Mouse (Mus musculus): Measurements from ENCODE around the gene Syne1. TPM values are rescaled to one million over a fixed set of nuclear protein-coding genes. Genes with fewer than 3 reads are reported as not detected.

The Syne1 gene
- total RNA-seq, 1 experiment: 7.1 TPM

GRCm38 (mm10) chr10:5522904-5523303, 28.4 kb downstream of the Syne1 start:
- no peak overlapping the region for H3K27ac ChIP-seq (ENCODE audit: insufficient read depth, low read depth, low read length, poor library complexity, severe bottlenecking)
- H3K36me3 ChIP-seq (ENCODE audit: control insufficient read depth, insufficient read depth, low read length, poor library complexity, severe bottlenecking): no peaks in the 10 kb centered on the region
- TF ChIP-seq ZC3H11A (IDR thresholded peaks at IDR 0.05; ENCODE audit: borderline replicate concordance, low read depth, low read length) (no peak), ZNF384 (IDR thresholded peaks at IDR 0.05; ENCODE audit: low read depth, low read length) (no peak), CHD2 (IDR thresholded peaks at IDR 0.05; ENCODE audit: low read depth, low read length) (no peak), MAFK (IDR thresholded peaks at IDR 0.05; ENCODE audit: insufficient read depth, low read depth, low read length) (no peak), HCFC1 (IDR thresholded peaks at IDR 0.05; ENCODE audit: borderline replicate concordance, insufficient read depth, low read length) (no peak)

GRCm38 (mm10) chr10:5522276-5522675, 29.0 kb downstream of the Syne1 start:
- no peaks in the 10 kb centered on the region for H3K4me1 ChIP-seq (ENCODE audit: control insufficient read depth in 2 of 2, insufficient read depth in 2 of 2, low read length in 2 of 2, poor library complexity in 1 of 2)
- in situ Hi-C loops (cut with MboI; ENCODE audit: low sequenced_read_pairs in 2 of 2, unreplicated experiment in 2 of 2): no loop called here
- no peak overlapping the region for H3K9ac ChIP-seq (ENCODE audit: insufficient read depth, low read depth, low read length, poor library complexity, severe bottlenecking)
- no peak for DNase-seq (ENCODE audit: low read depth, low spot score)
- no peaks in the 10 kb centered on the region for H3K36me3 ChIP-seq (ENCODE audit: control insufficient read depth, insufficient read depth, low read length, poor library complexity, severe bottlenecking)
- no peaks in the 10 kb centered on the region for H3K9me3 ChIP-seq (ENCODE audit: control insufficient read depth, insufficient read depth, low read depth, low read length)
- no peak overlapping the region for H3K4me3 ChIP-seq (ENCODE audit: insufficient read depth in 1 of 2, low read depth in 1 of 2, low read length in 2 of 2, poor library complexity in 1 of 2, severe bottlenecking in 1 of 2)
- TF ChIP-seq ZC3H11A (IDR thresholded peaks at IDR 0.05; ENCODE audit: borderline replicate concordance, low read depth, low read length): no peak
- no peak for TF ChIP-seq CHD2 (IDR thresholded peaks at IDR 0.05; ENCODE audit: low read depth, low read length)
- TF ChIP-seq HCFC1 (IDR thresholded peaks at IDR 0.05; ENCODE audit: borderline replicate concordance, insufficient read depth, low read length): no peak
- TF ChIP-seq MAFK (IDR thresholded peaks at IDR 0.05; ENCODE audit: insufficient read depth, low read depth, low read length): no peak
- no peak overlapping the region for H3K27ac ChIP-seq (ENCODE audit: insufficient read depth, low read depth, low read length, poor library complexity, severe bottlenecking)

More at GRCm38 (mm10) chr10:5522904-5523303, 28.4 kb downstream of the Syne1 start:
- in situ Hi-C loops (cut with MboI; ENCODE audit: low sequenced_read_pairs in 2 of 2, unreplicated experiment in 2 of 2): no loop called here
- Histone ChIP-seq H3K4me1 (ENCODE audit: control insufficient read depth in 2 of 2, insufficient read depth in 2 of 2, low read length in 2 of 2, poor library complexity in 1 of 2) (no peaks in the 10 kb centered on the region), H3K9me3 (ENCODE audit: control insufficient read depth, insufficient read depth, low read depth, low read length) (no peaks in the 10 kb centered on the region), H3K9ac (ENCODE audit: insufficient read depth, low read depth, low read length, poor library complexity, severe bottlenecking) (no peak overlapping the region), H3K4me3 (ENCODE audit: insufficient read depth in 1 of 2, low read depth in 1 of 2, low read length in 2 of 2, poor library complexity in 1 of 2, severe bottlenecking in 1 of 2) (no peak overlapping the region)
- no peak for DNase-seq (ENCODE audit: low read depth, low spot score)

- Histone ChIP-seq H3K36me3 (ENCODE audit: control insufficient read depth, insufficient read depth, low read length, poor library complexity, severe bottlenecking) (no peaks in the 10 kb centered on the region), H3K9ac (ENCODE audit: insufficient read depth, low read depth, low read length, poor library complexity, severe bottlenecking) (no peak overlapping the region), H3K27ac (ENCODE audit: insufficient read depth, low read depth, low read length, poor library complexity, severe bottlenecking) (no peak overlapping the region), H3K4me3 (ENCODE audit: insufficient read depth in 1 of 2, low read depth in 1 of 2, low read length in 2 of 2, poor library complexity in 1 of 2, severe bottlenecking in 1 of 2) (no peak overlapping the region), H3K9me3 (ENCODE audit: control insufficient read depth, insufficient read depth, low read depth, low read length) (no peaks in the 10 kb centered on the region), H3K4me1 (ENCODE audit: control insufficient read depth in 2 of 2, insufficient read depth in 2 of 2, low read length in 2 of 2, poor library complexity in 1 of 2) (no peaks in the 10 kb centered on the region)
- no peak for TF ChIP-seq CHD2 (IDR thresholded peaks at IDR 0.05; ENCODE audit: low read depth, low read length)
- TF ChIP-seq ZC3H11A (IDR thresholded peaks at IDR 0.05; ENCODE audit: borderline replicate concordance, low read depth, low read length): no peak
- TF ChIP-seq ZNF384 (IDR thresholded peaks at IDR 0.05; ENCODE audit: low read depth, low read length): no peak
- TF ChIP-seq MAFK (IDR thresholded peaks at IDR 0.05; ENCODE audit: insufficient read depth, low read depth, low read length): no peak
- no peak for TF ChIP-seq HCFC1 (IDR thresholded peaks at IDR 0.05; ENCODE audit: borderline replicate concordance, insufficient read depth, low read length)
- in situ Hi-C loops (cut with MboI; ENCODE audit: low sequenced_read_pairs in 2 of 2, unreplicated experiment in 2 of 2): no loop called here
- DNase-seq (ENCODE audit: low read depth, low spot score): no peak
These were observed 30.6 kb downstream of the Syne1 start for GRCm38 (mm10) chr10:5520695-5521094.

GRCm38 (mm10) chr10:5515330-5515729, 36.0 kb downstream of the Syne1 start:
- in situ Hi-C loops (cut with MboI; ENCODE audit: low sequenced_read_pairs in 2 of 2, unreplicated experiment in 2 of 2): no loop called here
- Histone ChIP-seq H3K36me3 (ENCODE audit: control insufficient read depth, insufficient read depth, low read length, poor library complexity, severe bottlenecking) (no peaks in the 10 kb centered on the region), H3K9me3 (ENCODE audit: control insufficient read depth, insufficient read depth, low read depth, low read length) (no peaks in the 10 kb centered on the region), H3K9ac (ENCODE audit: insufficient read depth, low read depth, low read length, poor library complexity, severe bottlenecking) (no peak overlapping the region), H3K4me3 (ENCODE audit: insufficient read depth in 1 of 2, low read depth in 1 of 2, low read length in 2 of 2, poor library complexity in 1 of 2, severe bottlenecking in 1 of 2) (no peak overlapping the region), H3K4me1 (ENCODE audit: control insufficient read depth in 2 of 2, insufficient read depth in 2 of 2, low read length in 2 of 2, poor library complexity in 1 of 2) (peaks cover 0 to 2% of the 10 kb centered on the region in 2 experiments; a peak in 1 of 4 replicates), H3K27ac (ENCODE audit: insufficient read depth, low read depth, low read length, poor library complexity, severe bottlenecking) (no peak overlapping the region)
- no peak for TF ChIP-seq HCFC1 (IDR thresholded peaks at IDR 0.05; ENCODE audit: borderline replicate concordance, insufficient read depth, low read length)
- no peak for TF ChIP-seq ZC3H11A (IDR thresholded peaks at IDR 0.05; ENCODE audit: borderline replicate concordance, low read depth, low read length)
- TF ChIP-seq MAFK (IDR thresholded peaks at IDR 0.05; ENCODE audit: insufficient read depth, low read depth, low read length): no peak
- no peak for TF ChIP-seq ZNF384 (IDR thresholded peaks at IDR 0.05; ENCODE audit: low read depth, low read length)
- TF ChIP-seq CHD2 (IDR thresholded peaks at IDR 0.05; ENCODE audit: low read depth, low read length): no peak
- no peak for DNase-seq (ENCODE audit: low read depth, low spot score)

GRCm38 (mm10) chr10:5514134-5514533, 37.1 kb downstream of the Syne1 start:
- DNase-seq (ENCODE audit: low read depth, low spot score): no peak
- H3K4me3 ChIP-seq (ENCODE audit: insufficient read depth in 1 of 2, low read depth in 1 of 2, low read length in 2 of 2, poor library complexity in 1 of 2, severe bottlenecking in 1 of 2): no peak overlapping the region
- H3K9ac ChIP-seq (ENCODE audit: insufficient read depth, low read depth, low read length, poor library complexity, severe bottlenecking): no peak overlapping the region
- H3K9me3 ChIP-seq (ENCODE audit: control insufficient read depth, insufficient read depth, low read depth, low read length): no peaks in the 10 kb centered on the region
- in situ Hi-C loops (cut with MboI; ENCODE audit: low sequenced_read_pairs in 2 of 2, unreplicated experiment in 2 of 2): no loop called here
- H3K36me3 ChIP-seq (ENCODE audit: control insufficient read depth, insufficient read depth, low read length, poor library complexity, severe bottlenecking): no peaks in the 10 kb centered on the region
- H3K27ac ChIP-seq (ENCODE audit: insufficient read depth, low read depth, low read length, poor library complexity, severe bottlenecking): no peak overlapping the region
- H3K4me1 ChIP-seq (ENCODE audit: control insufficient read depth in 2 of 2, insufficient read depth in 2 of 2, low read length in 2 of 2, poor library complexity in 1 of 2): peaks cover 0 to 2% of the 10 kb centered on the region in 2 experiments; a peak in 1 of 4 replicates
- no peak for TF ChIP-seq ZNF384 (IDR thresholded peaks at IDR 0.05; ENCODE audit: low read depth, low read length)
- TF ChIP-seq CHD2 (IDR thresholded peaks at IDR 0.05; ENCODE audit: low read depth, low read length): no peak
- TF ChIP-seq ZC3H11A (IDR thresholded peaks at IDR 0.05; ENCODE audit: borderline replicate concordance, low read depth, low read length): no peak
- TF ChIP-seq MAFK (IDR thresholded peaks at IDR 0.05; ENCODE audit: insufficient read depth, low read depth, low read length): no peak
- TF ChIP-seq HCFC1 (IDR thresholded peaks at IDR 0.05; ENCODE audit: borderline replicate concordance, insufficient read depth, low read length): no peak
